Mouse (Mus musculus): ENCODE results near the gene Otop3.

Gene Otop3

DNA sequence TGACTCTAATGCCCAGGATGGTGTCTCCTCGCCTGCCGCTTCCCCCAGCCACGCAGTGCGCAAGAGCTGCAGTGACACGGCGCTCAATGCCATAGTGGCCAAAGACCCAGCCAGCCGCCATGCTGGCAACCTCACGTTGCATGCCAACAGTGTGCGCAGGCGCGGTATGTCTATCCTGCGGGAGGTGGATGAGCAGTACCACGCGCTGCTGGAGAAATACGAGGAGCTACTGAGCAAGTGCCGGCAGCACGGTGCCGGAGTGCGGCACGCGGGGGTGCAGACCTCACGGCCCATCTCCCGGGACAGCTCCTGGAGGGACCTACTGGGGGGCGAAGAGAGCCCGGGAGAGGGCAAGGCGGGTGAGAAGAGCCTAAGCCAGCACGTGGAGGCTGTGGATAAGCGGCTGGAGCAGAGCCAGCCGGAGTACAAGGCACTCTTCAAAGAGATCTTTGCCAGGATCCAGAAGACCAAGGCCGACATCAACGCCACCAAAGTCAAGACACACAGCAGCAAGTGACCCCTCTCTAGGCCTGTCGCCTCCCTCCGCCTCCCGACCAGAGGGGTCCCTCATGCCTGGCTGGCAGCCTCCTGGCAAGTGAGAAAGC is 59.3 kb downstream of the Otop3 start:
- no peak for ATAC-seq (ENCODE audit: low TSS enrichment)

All from frontal cortex, adult (tissue).